Mouse (Mus musculus) natural killer cell, adult 2 months (primary cell): ENCODE data around the gene Ephb1.

Experiments used
- DNase-seq, 2 experiments: peaks; one replicate each; pipeline ENCODE4 v3.0.0; 2022; ENCODE audit warnings: low spot score in 2 of 2

Gene Ephb1

DNA sequence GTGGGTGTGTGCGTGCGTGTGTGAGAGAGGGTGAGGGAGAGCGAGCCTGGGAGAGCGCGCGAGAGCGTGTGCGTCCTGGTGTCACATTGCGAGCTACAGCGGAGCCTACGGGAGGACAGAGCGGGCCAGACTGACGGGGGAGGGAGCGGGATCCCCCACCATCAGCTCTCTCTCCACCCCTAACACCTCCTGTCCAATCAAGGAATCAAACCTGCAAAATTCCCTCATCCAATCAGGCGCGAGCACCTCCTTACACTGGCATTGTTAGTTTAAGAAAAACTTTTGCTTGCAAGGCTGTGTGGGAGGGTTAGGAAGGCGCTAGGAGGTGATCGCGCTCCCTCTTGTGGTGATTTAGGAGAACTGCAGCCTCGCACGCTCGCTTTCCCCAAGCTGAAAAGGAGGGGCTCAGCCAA lies at the start of gene Ephb1:
Gene Ephb1, minus strand, starts transcription at position 133 of the 413 bp plus-strand sequence.
- DNase-seq: peak; percentile 3 to 14

GRCm38 (mm10) chr9:102403086-102404021 lies 48.9 kb upstream of the Ephb1 start:
- DNase-seq: peak in 1 of 2 experiments; percentile 4

DNA sequence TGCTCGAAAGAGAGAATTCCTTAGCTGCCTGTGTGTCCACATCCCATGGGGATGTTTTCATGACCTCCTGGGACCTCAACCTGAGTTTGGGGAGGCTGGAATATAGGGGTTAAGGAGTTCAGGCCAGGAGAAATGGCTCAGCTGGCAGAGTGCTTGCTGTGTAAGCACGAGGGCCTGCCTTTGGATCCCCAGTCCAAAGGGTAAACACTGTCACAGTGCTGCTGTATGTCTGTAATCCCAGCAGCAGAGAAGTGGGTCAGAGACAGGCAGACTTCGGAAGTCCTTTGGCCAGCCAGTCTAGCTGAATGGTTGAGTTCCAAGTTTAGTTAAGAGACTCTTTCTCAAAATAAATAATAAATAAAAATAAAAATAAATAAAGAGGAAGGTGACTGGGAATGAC lies 48.2 kb upstream of the Ephb1 start:
- DNase-seq: no peak

DNA sequence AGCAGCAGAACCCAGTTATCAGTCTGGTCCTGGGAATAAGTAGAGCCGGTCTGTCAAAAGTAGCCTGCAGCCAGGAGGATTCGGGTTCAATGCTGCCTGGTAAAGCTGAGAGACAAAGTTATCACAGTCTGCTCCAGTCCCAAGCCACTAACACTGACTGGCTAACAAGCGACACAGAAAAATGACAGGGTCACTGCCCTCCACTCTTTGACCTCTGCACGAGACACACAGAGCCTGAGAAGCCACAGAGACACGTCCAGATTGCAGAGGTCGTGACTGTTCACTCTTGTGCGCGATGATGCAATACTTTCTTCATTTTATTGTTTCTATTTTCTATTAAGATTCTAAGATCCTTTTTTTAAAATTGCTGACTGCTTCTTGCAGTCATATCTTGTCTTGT lies 33.8 kb upstream of the Ephb1 start:
- DNase-seq: no peak

DNA sequence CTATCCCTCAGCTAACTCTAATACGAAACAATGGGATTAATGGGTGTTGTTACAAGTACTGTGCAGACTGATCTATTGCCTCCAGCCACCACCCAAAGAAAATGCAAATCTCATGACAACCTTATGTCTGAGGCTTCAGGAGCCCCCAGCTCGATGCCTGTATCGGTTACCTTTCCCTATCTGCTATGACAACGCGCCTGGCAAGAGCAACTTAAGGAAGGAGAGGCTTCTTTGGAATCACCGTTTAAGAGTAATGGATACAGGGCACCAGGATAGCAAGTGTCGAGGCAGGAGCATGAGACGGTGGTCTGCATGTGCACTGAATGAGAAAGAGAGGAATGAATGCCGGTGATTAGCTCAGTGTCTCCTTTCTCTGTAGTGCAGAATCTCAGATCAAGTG lies 32.3 kb upstream of the Ephb1 start:
- no peak for DNase-seq

DNA sequence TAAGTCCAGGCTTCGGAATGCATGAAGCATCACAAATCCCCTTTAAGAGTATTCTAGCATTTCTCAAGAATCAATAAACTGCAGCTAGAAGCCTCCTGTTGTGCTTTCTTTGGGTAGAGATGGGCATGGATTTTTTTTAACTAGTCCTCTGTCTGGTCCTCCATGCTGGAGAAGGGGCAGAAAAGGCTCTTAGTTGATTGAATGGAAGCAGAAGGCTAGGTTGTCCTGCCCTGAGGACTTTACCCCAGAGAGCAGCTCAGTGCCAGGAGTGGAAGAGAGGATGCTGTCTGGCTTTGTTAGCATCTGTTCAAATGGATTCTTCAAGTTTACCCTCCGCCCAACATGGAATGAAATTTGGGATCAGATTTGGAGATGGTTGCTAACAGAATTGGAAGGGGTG lies 25.7 kb upstream of the Ephb1 start:
- no peak for DNase-seq

DNA sequence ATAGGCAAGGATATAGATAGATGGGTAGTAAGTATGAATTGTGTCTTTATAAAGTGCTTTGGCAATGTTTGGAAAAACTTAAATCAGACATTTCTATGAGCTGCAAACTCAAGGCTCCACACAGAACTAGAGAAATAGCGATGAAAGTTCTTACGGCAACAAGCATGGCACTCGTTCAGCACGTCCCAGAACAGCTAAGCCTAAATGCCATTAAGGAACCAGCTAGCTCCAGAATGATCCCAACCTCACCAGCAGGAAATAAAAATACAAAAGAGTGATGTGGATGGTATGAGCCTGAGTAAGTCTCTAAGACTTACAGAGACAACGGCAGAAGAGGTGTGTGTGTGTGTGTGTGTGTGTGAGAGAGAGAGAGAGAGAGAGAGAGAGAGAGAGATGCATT lies 20.2 kb upstream of the Ephb1 start:
- DNase-seq: no peak

- no peak for DNase-seq
These were observed 19.4 kb upstream of the Ephb1 start for GRCm38 (mm10) chr9:102373886-102374285.

GRCm38 (mm10) chr9:102371936-102372335 lies 17.4 kb upstream of the Ephb1 start:
- DNase-seq: no peak

DNA sequence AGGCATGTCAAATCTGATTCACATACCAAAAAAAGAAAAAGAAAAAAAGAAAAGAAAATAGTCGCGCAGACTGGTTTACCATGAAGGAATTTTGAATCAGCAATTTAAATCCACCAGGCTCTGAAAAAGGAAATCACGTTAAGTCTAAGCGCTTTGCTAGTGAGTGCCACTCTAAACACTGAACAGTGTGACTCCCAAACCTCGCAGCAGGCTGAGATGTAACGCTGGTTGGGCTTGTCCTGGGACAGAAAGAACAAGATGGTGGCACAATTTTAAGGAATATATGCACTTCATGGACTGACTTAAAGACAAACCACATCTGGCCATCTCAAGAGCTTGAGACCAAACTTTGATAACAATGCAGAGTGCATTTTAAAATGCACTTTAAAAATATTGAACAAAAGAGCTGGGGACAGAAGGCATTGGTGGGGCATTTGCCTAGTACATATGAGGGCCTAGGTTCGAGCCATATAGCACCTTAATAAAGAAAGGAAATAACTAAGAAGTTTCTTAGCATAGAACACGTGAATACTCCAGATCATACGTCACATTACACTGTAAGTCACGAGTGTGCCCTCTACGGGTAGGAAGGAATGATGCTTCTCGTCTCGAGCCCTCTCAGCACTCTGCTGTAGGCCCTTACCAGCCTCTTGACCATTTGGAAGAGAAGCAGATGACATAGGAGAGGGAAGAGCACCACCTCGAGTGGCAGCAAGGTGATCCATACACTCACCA lies 16.7 kb upstream of the Ephb1 start:
- no peak for DNase-seq

DNA sequence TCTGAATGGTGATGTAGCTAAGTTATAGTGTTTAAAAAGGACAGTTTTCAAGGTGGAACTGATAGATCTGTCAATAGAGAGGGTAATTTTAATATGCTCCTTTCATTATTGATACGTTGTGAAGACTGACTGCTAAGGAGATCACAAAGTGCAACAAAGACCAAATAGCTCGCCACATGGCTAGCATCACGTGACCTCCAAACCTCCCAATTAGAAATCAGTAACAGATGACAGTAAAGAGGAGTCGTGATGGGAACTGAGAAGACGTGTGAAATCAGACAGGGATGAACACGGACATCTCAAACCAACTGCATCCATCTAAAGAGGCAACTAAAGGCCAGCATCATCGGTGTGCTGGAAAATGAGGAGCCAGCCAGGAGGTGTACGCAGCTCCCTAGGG lies 15.6 kb upstream of the Ephb1 start:
- DNase-seq: no peak

GRCm38 (mm10) chr9:102369141-102369540 lies 14.6 kb upstream of the Ephb1 start:
- no peak for DNase-seq

DNA sequence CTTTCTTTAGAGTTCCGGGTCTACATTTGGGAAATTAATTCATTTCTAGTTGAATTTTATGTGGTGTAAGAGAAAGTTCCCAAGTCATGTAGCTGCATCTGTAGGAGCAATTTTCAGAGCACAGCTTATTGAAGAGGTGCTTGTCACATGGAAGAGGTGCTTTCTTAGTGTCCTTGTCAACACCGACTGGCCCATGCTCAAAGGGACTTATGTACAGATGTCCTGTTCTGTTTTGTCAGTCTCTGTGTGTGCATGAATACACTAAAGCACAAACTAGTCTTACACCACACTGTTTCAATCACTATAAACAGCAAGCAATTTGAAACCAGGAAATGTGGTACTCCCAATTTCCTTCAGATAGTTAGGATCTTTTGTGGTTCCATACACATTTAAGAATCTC lies 13.3 kb upstream of the Ephb1 start:
- DNase-seq: no peak

DNA sequence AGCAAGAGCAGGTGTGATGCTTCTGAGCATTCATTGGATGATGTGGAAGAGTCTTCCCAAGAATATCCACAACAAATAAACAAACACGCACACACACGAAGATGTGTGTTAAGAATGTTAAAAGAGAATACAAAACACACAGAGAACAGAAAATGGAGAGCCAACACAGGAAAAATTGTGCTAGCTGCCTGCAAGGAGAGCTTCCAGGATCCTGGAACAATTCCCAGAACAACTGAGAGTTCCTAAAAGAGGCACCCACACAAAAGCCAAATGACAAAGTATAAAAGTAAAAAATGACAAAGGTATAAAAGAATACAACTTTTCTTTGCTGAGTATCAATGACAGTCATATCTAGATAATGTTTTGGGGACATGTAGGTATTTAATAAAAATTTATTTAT lies 11.0 kb upstream of the Ephb1 start:
- no peak for DNase-seq

- no peak for DNase-seq
These were observed 4.8 kb upstream of the Ephb1 start for GRCm38 (mm10) chr9:102359311-102359710.

- DNase-seq: no peak
These were observed 4.2 kb upstream of the Ephb1 start for GRCm38 (mm10) chr9:102358711-102359110.

- no peak for DNase-seq
These were observed 3.5 kb upstream of the Ephb1 start for GRCm38 (mm10) chr9:102358011-102358410.

DNA sequence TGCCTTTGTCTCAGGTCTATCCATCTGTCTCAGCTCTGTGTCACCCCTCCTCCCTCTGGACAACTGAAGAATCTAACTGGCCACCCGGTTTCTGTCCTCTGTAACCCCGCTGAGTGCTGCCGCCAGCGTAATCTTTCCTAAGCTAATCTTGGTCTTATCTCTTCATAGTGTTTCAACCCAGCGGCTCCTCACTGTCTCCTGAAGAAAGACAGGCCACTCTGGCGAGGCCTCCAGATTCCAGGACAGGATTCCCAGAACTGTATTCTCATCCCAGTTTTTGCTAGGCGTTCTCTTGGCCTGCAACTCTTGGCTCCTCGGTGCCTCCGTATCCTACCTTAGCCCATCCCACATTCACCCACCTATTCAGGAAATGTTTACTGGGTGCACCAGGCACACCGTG lies 2.0 kb upstream of the Ephb1 start:
- no peak for DNase-seq

GRCm38 (mm10) chr9:102355726-102356125 lies 1.2 kb upstream of the Ephb1 start:
- DNase-seq: no peak

GRCm38 (mm10) chr9:102353636-102354491 lies 629 bp downstream of the Ephb1 start:
- DNase-seq: no peak

DNA sequence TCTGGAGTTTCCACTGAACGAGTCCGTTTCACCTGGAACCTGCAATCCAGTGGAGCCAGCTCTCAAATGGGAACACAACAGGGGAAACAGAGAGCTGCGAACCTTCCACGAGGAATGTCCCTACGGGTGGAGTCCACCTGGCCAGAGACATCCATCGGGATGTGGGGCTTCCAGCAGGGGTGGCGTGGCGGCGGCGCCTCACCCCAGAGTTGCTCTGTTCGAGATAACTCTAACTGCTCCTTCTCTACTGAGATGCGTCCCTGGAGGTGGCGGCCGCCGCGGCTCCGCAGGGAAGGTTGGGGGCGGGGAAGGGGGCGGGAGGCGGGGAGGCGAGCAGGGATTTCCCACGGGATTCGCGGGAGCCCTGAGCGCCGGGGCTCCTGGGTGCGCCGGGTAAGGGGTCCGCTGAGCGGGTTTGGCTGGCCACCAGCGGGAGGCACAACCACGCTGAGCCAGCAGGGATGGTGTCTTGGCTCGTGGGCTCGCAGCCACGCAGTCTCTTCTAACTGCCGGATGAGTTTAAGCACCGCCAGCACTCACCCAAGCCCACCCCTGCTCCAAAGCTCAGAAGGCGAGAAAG lies 1.3 kb downstream of the Ephb1 start:
- DNase-seq: no peak
